Mouse (Mus musculus) E14TG2a.4 (cell line): ENCODE measurements around the gene Fbxl22.

ENCODE experiments used
- CTCF ChIP-seq: conservative IDR thresholded peaks from 2 replicates; pipeline ENCODE4 v1.5.1; 2014; ENCODE audit warnings: low read length
- NANOG ChIP-seq: IDR thresholded peaks from 2 replicates; pipeline ENCODE4 v1.6.1; 2014; ENCODE audit warnings: borderline replicate concordance, low read length, mixed read lengths
- POU5F1 ChIP-seq: IDR thresholded peaks from 2 replicates; pipeline ENCODE4 v1.6.1; 2014; ENCODE audit warnings: low read length, borderline replicate concordance

DNA sequence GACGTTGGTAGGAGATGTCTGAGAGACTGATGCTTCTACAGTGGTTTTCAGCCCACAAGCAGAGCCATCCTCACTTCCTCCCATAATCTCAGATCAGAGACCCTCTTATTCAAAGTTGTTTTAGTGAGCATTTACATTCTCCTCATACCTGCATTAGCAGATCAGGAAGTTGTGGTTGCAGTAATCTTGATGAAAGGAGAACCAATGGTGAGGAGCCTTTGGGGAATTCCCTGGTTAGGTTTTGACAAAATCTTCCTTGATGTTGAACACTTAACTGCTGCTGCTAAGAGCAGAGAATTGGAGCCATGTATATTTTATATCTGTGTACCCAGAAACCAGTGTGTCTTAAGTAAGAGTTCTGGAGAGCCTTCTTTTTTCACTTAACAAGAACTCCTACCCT lies 22.0 kb downstream of the Fbxl22 start:
- no peak for TF ChIP-seq CTCF
- no peak for TF ChIP-seq NANOG
- no peak for TF ChIP-seq POU5F1
